Mouse (Mus musculus) CD8-positive naive resting alpha-beta T cell, adult 57 days (primary cell): Measurements from ENCODE around the gene Tmem41b. TPM values are rescaled to one million over a fixed set of nuclear protein-coding genes. Genes with fewer than 3 reads are reported as not detected.

Experiments used
- total RNA-seq: library from RNA; stranded (reverse); gene quantifications from one replicate; pipeline ENCODE4 v1.2.4, GENCODE M21; 2023

Gene Tmem41b
- 42.7 TPM for total RNA-seq

DNA sequence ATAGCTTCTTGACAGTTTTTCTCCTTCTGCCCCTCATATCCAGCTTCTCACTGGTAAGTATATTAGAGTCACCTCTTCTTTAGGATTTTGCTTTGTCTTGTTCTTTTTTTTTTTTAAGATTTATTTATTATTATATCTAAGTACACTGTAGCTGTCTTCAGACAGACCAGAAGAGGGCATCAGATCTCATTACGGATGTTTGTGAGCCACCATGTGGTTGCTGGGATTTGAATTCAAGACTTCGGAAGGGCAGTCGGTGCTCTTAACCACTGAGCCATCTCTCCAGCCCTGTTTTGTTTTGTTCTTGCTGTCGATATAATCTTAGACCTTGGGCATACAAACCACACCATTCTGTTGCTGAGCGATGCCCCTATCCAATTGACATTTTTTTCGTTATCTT is at the start of gene Tmem41b:
Gene Tmem41b, minus strand, starts transcription at position 155 of the 400 bp plus-strand sequence.

GRCm38 (mm10) chr7:110018117-110018630 is 31.4 kb upstream of the Tmem41b start, which contains the start of gene Ipo7:
Ipo7 (plus strand) TSS chr7:110018274.

GRCm38 (mm10) chr7:109959716-109960612 is 26.8 kb downstream of the Tmem41b start, which contains the start of gene Dennd5a:
Dennd5a (minus strand) TSS chr7:109960470.

Other genes starting within 250 kb of the Tmem41b start
- 34.5 TPM for gene Tmem9b, start 234.1 kb downstream of the Tmem41b start, total RNA-seq
- gene Nrip3, start 204.9 kb downstream of the Tmem41b start, total RNA-seq: 0.12 TPM
- gene Scube2, start 121.2 kb downstream of the Tmem41b start, total RNA-seq: not detected
- gene Dennd5a, start 26.5 kb downstream of the Tmem41b start, total RNA-seq: 21.5 TPM
- gene Ipo7, start 31.3 kb upstream of the Tmem41b start, total RNA-seq: 63.5 TPM
- gene Zfp143, start 74.3 kb upstream of the Tmem41b start, total RNA-seq: 25.8 TPM
- gene Wee1, start 135.1 kb upstream of the Tmem41b start, total RNA-seq: 2.1 TPM
- gene Swap70, start 234.8 kb upstream of the Tmem41b start, total RNA-seq: 33.3 TPM